Mouse (Mus musculus) cerebellum, postnatal 14 days (tissue): ENCODE data around the gene Psma5.

ENCODE experiments used
- DNase-seq, 2 experiments: peaks; one replicate each; pipeline ENCODE4 v3.0.0; 2021; ENCODE audit warnings: mixed read lengths in 2 of 2

Psma5 gene

GRCm38 (mm10) chr3:108306387-108306786 lies 49.7 kb downstream of the Psma5 start:
- no peak for DNase-seq

- DNase-seq: no peak
Observed at GRCm38 (mm10) chr3:108307485-108307884, 50.8 kb downstream of the Psma5 start.

GRCm38 (mm10) chr3:108310921-108311341 lies 54.2 kb downstream of the Psma5 start:
- DNase-seq: no peak

GRCm38 (mm10) chr3:108311688-108312087 lies 55.0 kb downstream of the Psma5 start:
- no peak for DNase-seq

- DNase-seq: no peak
Observed at GRCm38 (mm10) chr3:108312414-108312813, 55.7 kb downstream of the Psma5 start.

- DNase-seq: no peak
Observed at GRCm38 (mm10) chr3:108313138-108313537, 56.4 kb downstream of the Psma5 start.

- DNase-seq: no peak
Observed at GRCm38 (mm10) chr3:108314038-108314675, 57.4 kb downstream of the Psma5 start.

- DNase-seq: no peak
Observed at GRCm38 (mm10) chr3:108318517-108318916, 61.8 kb downstream of the Psma5 start.

GRCm38 (mm10) chr3:108321671-108322070 lies 64.9 kb downstream of the Psma5 start:
- DNase-seq: peak in 1 of 2 experiments; percentile 46

GRCm38 (mm10) chr3:108322136-108322535 lies 65.4 kb downstream of the Psma5 start:
- no peak for DNase-seq

GRCm38 (mm10) chr3:108322962-108323361 lies 66.2 kb downstream of the Psma5 start:
- no peak for DNase-seq

GRCm38 (mm10) chr3:108324837-108325236 lies 68.1 kb downstream of the Psma5 start:
- DNase-seq: no peak

- DNase-seq: no peak
Observed at GRCm38 (mm10) chr3:108325521-108325920, 68.8 kb downstream of the Psma5 start.

GRCm38 (mm10) chr3:108327275-108327674 lies 70.5 kb downstream of the Psma5 start:
- DNase-seq: no peak

GRCm38 (mm10) chr3:108327916-108328315 lies 71.2 kb downstream of the Psma5 start:
- peak in 1 of 2 experiments; percentile 51 for DNase-seq

GRCm38 (mm10) chr3:108328441-108328841 lies 71.7 kb downstream of the Psma5 start:
- peak; percentile 85 to 87 for DNase-seq
